Mouse (Mus musculus): Measurements from ENCODE around the gene Dap.

DNA sequence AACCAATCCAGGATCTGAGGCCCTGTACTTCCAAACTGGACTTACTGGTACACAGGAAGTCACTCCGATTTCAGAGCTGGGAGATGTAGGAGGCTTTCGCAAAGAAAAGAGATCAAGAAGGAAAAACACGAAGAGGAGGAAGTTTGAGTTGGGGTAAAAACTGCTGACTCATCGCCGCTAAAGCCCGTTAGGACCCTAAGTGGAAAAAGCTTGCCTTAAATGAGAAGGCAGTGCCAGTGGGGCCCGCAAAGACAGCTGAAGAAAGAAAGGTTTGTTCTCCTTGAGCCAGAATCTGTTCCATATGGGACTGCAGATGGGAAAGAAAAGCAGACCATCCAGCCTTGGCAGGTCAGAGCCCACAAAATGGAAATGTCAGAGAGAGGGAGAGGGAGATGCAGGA is 24.8 kb downstream of the Dap start:
- TF ChIP-seq CTCF (IDR thresholded peaks at IDR 0.05; ENCODE audit: extremely low read depth, insufficient read depth, insufficient read length, insufficient replicate concordance) (no peak), POLR2A (IDR thresholded peaks at IDR 0.05; ENCODE audit: low read depth, low read length) (no peak)

Measured in spleen, adult 2 months (tissue).